Mouse (Mus musculus): Measurements from ENCODE around the gene Klhdc1.

- TF ChIP-seq CTCF (IDR thresholded peaks at IDR 0.05; ENCODE audit: borderline replicate concordance, control insufficient read depth, extremely low read depth, insufficient read depth, low read length, poor library complexity) (no peak), POLR2A (IDR thresholded peaks at IDR 0.05; ENCODE audit: control insufficient read depth, extremely low read depth, insufficient read depth, low read length, poor library complexity) (no peak)
Observed at GRCm38 (mm10) chr12:69283146-69283545, 42.2 kb downstream of the Klhdc1 start.

Measured in thymus, adult 2 months (tissue).